Comparison of ENCODE assay signal across 1 mouse cellular context in the genomic region with DNA sequence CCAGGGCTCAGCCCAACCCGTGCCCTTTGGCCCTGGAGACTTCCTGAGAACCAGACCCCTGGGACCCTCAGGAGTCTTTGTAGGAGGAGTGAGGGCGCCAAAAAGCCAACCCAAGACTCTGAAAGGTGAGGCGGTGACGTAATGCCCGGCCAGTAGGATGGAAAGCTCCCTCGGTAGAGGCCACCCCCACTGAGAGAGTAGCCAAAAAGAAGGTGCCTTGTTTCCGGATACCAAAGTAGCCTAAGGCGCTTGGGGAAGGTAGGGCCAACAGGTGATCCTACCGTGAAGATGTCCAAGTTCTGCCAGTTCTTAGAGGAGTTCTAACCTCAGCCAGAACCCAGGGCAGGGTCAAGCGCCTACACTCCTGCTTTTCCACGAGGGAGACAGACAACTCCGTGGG.
TF ChIP-seq lines count a peak whose summit lies in the region.

No protein-coding gene starts in this region.

TF ChIP-seq in CH12.LX, 34 proteins besides CTCF, POLR2A, EP300 and RAD21 (continued from another document):
- no peak for TF ChIP-seq MXI1 (IDR thresholded peaks at IDR 0.05; ENCODE audit: low read depth, low read length)
- TF ChIP-seq JUN (IDR thresholded peaks at IDR 0.05; ENCODE audit: insufficient read depth, low read depth, low read length) = peak; percentile 54; the same call in 1 of the 2 replicates
- peak; percentile 61; the same call in 1 of the 2 replicates for TF ChIP-seq TBP (conservative IDR thresholded peaks at IDR 0.05; ENCODE audit: low read depth, low read length)
- TF ChIP-seq USF2 (conservative IDR thresholded peaks at IDR 0.05; ENCODE audit: low read depth, low read length) = no peak
